Mouse (Mus musculus) myocyte (in vitro differentiated cells): ENCODE measurements around the gene Pam.

ENCODE experiments used
- CEBPB ChIP-seq: IDR thresholded peaks from 2 replicates; pipeline ENCODE4 v1.6.1; 2011; ENCODE audit warnings: mild to moderate bottlenecking, moderate library complexity; ENCODE audit not compliant: poor library complexity, insufficient read depth, severe bottlenecking
- POLR2A ChIP-seq: IDR thresholded peaks from one replicate; pipeline ENCODE4 v1.6.1; 2011; ENCODE audit warnings: low read depth, mild to moderate bottlenecking, control low read depth, moderate library complexity; ENCODE audit not compliant: insufficient read length
- POLR2AphosphoS2 ChIP-seq: IDR thresholded peaks from one replicate; pipeline ENCODE4 v1.6.1; 2011; ENCODE audit warnings: low read depth, control low read depth; ENCODE audit not compliant: insufficient read length

DNA sequence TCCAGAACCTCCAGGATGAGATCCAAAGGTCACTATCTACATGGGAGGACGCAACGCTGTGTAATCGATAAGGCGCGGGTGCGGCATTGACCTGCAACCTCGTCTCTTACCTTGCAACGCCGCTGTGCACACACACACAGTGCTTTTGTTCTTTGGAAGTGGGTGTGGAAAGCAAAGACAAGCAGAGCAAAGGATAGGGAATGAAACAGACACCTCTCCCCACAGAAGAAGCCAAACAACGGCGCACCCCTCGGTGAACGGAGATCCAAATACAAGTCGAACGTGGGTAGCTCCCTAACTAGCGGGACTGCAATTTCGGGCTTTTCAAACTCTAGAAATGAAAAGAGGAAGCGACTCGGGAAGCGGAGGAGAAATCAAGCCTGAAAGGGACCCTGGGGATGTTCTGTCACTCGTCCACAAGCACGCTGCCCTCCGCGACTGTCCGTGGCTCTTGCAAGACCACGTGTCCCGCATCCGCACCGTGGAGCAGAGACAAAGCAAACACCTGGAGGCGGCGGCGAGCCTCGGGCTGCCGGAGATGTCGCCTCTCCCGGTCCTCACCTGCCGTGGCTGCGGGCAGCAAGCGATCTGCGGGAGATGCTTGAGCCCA lies 326.0 kb downstream of the Pam start:
- TF ChIP-seq POLR2A (no peak), CEBPB (no peak), POLR2AphosphoS2 (no peak)
